Mouse (Mus musculus): ENCODE data around the gene Spen. TPM values are rescaled to one million over a fixed set of nuclear protein-coding genes. Genes with fewer than 3 reads are reported as not detected.

The Spen gene
- polyA plus RNA-seq (2014; fragmentation: Nextera tagmentation; extraction: Ambion mirVana): 9.1 and 10.4 TPM in 2 replicates

DNA sequence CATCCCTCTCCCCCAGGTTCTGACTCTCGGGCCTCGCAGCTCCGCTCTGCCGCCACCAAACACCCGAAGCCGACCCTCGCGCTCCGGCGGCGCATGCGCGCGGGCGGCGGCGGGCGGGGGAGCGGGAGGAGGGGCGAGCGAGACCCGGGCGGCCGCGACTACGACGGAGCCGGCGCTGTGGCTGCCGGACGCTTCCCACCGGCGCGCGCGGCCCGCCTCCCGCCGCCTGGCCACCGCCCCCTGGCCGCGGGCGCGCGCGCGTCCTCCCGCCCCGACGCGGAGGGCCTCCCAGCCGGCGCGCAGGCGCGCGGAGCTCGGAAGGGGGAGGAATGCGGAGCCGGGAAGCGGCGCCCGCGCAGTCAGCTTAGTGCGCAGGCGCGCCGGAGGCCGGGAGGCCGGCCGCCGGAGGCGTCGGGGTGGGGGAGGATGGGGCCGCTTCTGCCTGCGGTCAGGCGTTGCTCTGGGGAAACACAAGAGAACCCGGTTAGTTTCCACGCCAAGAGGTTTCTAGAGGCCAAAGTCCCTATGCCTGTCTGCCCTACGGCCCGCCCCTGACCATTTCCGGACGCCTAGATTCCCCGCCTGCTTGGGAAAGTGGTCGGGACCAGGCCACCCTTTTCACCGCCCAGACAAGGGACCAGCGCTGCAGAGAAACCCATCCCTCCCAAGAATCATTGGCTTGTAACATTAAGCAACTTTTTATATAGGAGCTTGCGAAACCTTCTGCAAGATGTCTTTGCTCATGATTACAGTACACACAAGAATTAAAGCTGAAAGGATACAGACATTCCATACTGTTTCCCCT is at the start of gene Spen:
TSS of gene Spen (minus strand) at position 190 of the 805 bp plus-strand sequence.
- Histone ChIP-seq H3K27me3 (replicated peaks; ENCODE audit: control insufficient read depth, insufficient read depth, low read length) (no peaks in the 10 kb centered on the region), H3K9ac (ENCODE audit: low read depth, low read length) (peak within 1 kb of the TSS; percentile 93), H3K36me3 (ENCODE audit: control insufficient read depth, insufficient read depth, low read length) (no peaks in the 10 kb centered on the region), H3K9me3 (ENCODE audit: control insufficient read depth, low read length) (no peaks in the 10 kb centered on the region), H3K4me2 (peak within 1 kb of the TSS; percentile 92), H3K4me1 (replicated peaks; ENCODE audit: control insufficient read depth, insufficient read depth, low read length) (peaks cover 27% of the 10 kb centered on the region), H3K27ac (ENCODE audit: low read depth, low read length) (peak within 1 kb of the TSS; percentile 96), H3K4me3 (ENCODE audit: low read depth, low read length) (peak within 1 kb of the TSS; percentile 97)
- DNase-seq (ENCODE audit: low spot score) (peak; percentile 91), ATAC-seq (replicated peaks; ENCODE audit: low FRiP score) (peak; percentile 85)
- WGBS: under 1% methylated on average over 82 of the region's 88 CpGs

DNA sequence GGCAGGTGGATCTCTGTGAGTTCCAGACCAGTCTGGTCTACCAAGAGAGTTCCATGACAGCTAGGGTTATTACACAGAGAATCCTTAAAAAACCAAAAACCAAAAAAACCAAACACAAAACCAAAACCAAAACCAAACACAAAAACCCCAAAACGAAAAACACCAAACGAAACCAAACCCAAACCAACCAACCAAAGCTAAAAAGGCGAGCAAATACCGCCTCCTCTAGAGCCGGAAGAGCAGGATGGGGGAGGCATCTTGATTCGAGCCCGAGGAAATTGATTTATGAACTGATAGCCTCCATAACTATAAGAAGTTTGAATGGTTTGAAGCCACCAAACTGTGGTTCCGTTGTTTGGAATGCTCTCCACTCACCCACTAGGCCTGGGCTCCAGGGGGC is 45.5 kb upstream of the Spen start:
- Histone ChIP-seq H3K4me3 (ENCODE audit: low read depth, low read length) (no peak overlapping the region), H3K9ac (ENCODE audit: low read depth, low read length) (no peak overlapping the region), H3K36me3 (ENCODE audit: control insufficient read depth, insufficient read depth, low read length) (peaks cover 3% of the 10 kb centered on the region; the same call in 1 of the 2 replicates), H3K4me1 (replicated peaks; ENCODE audit: control insufficient read depth, insufficient read depth, low read length) (no peaks in the 10 kb centered on the region), H3K4me2 (no peak overlapping the region), H3K27me3 (replicated peaks; ENCODE audit: control insufficient read depth, insufficient read depth, low read length) (no peaks in the 10 kb centered on the region), H3K9me3 (ENCODE audit: control insufficient read depth, low read length) (no peaks in the 10 kb centered on the region), H3K27ac (ENCODE audit: low read depth, low read length) (no peak overlapping the region)
- no peak for ATAC-seq (replicated peaks; ENCODE audit: low FRiP score)
- no peak for DNase-seq (ENCODE audit: low spot score)
- 86% methylated on average over 8 of the region's 8 CpGs for WGBS

DNA sequence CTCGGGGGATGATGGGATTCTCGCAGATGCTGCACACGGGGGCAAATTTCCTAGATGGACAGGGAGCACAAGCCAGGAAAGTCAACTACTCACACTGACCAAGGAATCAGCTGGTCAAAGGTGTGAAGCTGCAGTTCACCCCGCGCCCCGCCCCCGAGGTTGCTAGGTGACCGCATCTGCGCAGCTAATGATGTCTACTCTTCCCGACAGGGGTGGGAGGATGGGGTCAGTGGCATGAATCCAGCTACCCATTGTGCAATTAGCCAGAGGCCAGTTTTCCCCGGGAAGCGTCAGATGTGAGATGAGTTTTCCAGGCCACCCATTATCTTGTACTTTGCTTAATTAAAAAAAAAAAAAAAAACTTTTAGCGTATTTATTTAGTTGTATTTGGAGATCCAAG is 42.7 kb upstream of the Spen start:
- Histone ChIP-seq H3K9me3 (ENCODE audit: control insufficient read depth, low read length) (no peaks in the 10 kb centered on the region), H3K4me2 (no peak overlapping the region), H3K9ac (ENCODE audit: low read depth, low read length) (no peak overlapping the region), H3K4me1 (replicated peaks; ENCODE audit: control insufficient read depth, insufficient read depth, low read length) (no peaks in the 10 kb centered on the region), H3K27me3 (replicated peaks; ENCODE audit: control insufficient read depth, insufficient read depth, low read length) (no peaks in the 10 kb centered on the region), H3K27ac (ENCODE audit: low read depth, low read length) (no peak overlapping the region), H3K4me3 (ENCODE audit: low read depth, low read length) (no peak overlapping the region), H3K36me3 (ENCODE audit: control insufficient read depth, insufficient read depth, low read length) (peaks cover 3% of the 10 kb centered on the region; the same call in 1 of the 2 replicates)
- DNase-seq (ENCODE audit: low spot score) (no peak), ATAC-seq (replicated peaks; ENCODE audit: low FRiP score) (no peak)
- 88% methylated on average over 13 of the region's 13 CpGs for WGBS

DNA sequence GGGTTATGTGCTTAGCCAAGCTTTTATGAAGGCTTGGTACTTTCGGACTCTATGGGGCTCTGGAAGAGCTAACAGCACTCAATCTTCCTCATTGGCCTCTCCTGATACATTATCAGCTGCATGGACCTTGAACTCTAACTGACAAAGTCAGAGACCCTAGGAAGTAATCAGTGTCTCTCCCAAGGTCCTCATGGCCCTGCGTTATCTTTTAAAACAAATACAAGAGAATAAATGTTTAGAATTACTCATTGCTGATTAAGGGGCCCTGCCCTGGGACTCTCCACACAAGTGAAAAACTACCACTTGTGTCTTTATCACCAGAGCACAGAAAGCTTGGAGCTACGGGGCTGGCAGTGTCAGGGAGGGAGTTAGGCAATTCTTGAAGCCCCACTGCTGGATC is 40.4 kb upstream of the Spen start:
- Histone ChIP-seq H3K4me3 (ENCODE audit: low read depth, low read length) (no peak overlapping the region), H3K9ac (ENCODE audit: low read depth, low read length) (no peak overlapping the region), H3K4me1 (replicated peaks; ENCODE audit: control insufficient read depth, insufficient read depth, low read length) (no peaks in the 10 kb centered on the region), H3K27me3 (replicated peaks; ENCODE audit: control insufficient read depth, insufficient read depth, low read length) (no peaks in the 10 kb centered on the region), H3K4me2 (no peak overlapping the region), H3K36me3 (ENCODE audit: control insufficient read depth, insufficient read depth, low read length) (peaks cover 3% of the 10 kb centered on the region; the same call in 1 of the 2 replicates), H3K27ac (ENCODE audit: low read depth, low read length) (no peak overlapping the region), H3K9me3 (ENCODE audit: control insufficient read depth, low read length) (no peaks in the 10 kb centered on the region)
- ATAC-seq (replicated peaks; ENCODE audit: low FRiP score) (peak; percentile 59), DNase-seq (ENCODE audit: low spot score) (no peak)
- 19% methylated on average over 3 of the region's 3 CpGs for WGBS

DNA sequence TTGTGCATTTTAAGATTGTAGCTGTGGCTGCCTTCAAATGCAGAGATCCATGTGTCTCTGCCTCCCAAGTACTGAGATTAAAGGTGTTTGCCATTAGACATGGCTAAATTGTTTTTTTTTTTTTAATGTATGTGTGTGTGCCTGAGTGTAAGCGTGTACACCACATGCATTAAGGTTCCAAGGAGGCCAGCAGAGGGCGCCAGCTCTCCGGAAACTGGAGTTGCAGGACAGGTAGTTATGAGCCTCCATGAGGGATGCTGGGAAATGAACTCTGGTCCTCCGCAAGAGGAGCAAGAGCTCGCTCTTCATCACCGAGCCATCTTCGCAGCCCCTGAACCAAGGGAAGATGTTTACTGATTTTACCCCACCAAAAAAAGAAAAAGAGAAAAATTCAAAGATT is 38.5 kb upstream of the Spen start:
- Histone ChIP-seq H3K27ac (ENCODE audit: low read depth, low read length) (no peak overlapping the region), H3K27me3 (replicated peaks; ENCODE audit: control insufficient read depth, insufficient read depth, low read length) (no peaks in the 10 kb centered on the region), H3K4me3 (ENCODE audit: low read depth, low read length) (no peak overlapping the region), H3K9me3 (ENCODE audit: control insufficient read depth, low read length) (no peaks in the 10 kb centered on the region), H3K36me3 (ENCODE audit: control insufficient read depth, insufficient read depth, low read length) (peaks cover 3% of the 10 kb centered on the region; the same call in 1 of the 2 replicates), H3K4me1 (replicated peaks; ENCODE audit: control insufficient read depth, insufficient read depth, low read length) (no peaks in the 10 kb centered on the region), H3K4me2 (no peak overlapping the region), H3K9ac (ENCODE audit: low read depth, low read length) (no peak overlapping the region)
- no peak for ATAC-seq (replicated peaks; ENCODE audit: low FRiP score)
- WGBS: 86% methylated on average over 7 of the region's 7 CpGs
- DNase-seq (ENCODE audit: low spot score): no peak

DNA sequence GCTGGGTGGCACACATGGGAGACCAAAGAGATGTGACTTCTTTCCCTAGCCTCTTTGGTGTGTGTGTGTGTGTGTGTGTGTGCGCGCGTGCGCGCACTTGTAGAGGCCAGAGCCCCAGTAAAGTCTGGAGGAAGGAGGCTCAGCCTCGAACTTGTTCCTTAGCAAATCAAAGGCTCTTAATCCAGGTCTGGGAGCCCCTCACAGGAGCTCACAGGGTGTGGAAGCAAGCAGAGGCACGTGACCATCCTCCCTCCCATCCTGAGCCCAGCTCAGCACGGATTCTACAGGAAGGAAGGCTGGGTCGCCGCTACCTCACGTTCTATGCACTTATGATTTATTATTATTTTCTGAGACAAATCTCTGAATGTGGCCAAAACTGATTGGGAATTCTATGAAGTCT is 38.0 kb upstream of the Spen start:
- Histone ChIP-seq H3K9ac (ENCODE audit: low read depth, low read length) (no peak overlapping the region), H3K4me2 (no peak overlapping the region), H3K27me3 (replicated peaks; ENCODE audit: control insufficient read depth, insufficient read depth, low read length) (no peaks in the 10 kb centered on the region), H3K4me1 (replicated peaks; ENCODE audit: control insufficient read depth, insufficient read depth, low read length) (0 out of 2 replicates have a peak, but pooled peaks cover under 1% of the 10 kb centered on the region), H3K4me3 (ENCODE audit: low read depth, low read length) (no peak overlapping the region), H3K36me3 (ENCODE audit: control insufficient read depth, insufficient read depth, low read length) (peaks cover 3% of the 10 kb centered on the region; the same call in 1 of the 2 replicates), H3K27ac (ENCODE audit: low read depth, low read length) (no peak overlapping the region), H3K9me3 (ENCODE audit: control insufficient read depth, low read length) (no peaks in the 10 kb centered on the region)
- 84% methylated on average over 11 of the region's 11 CpGs for WGBS
- no peak for DNase-seq (ENCODE audit: low spot score)
- no peak for ATAC-seq (replicated peaks; ENCODE audit: low FRiP score)

DNA sequence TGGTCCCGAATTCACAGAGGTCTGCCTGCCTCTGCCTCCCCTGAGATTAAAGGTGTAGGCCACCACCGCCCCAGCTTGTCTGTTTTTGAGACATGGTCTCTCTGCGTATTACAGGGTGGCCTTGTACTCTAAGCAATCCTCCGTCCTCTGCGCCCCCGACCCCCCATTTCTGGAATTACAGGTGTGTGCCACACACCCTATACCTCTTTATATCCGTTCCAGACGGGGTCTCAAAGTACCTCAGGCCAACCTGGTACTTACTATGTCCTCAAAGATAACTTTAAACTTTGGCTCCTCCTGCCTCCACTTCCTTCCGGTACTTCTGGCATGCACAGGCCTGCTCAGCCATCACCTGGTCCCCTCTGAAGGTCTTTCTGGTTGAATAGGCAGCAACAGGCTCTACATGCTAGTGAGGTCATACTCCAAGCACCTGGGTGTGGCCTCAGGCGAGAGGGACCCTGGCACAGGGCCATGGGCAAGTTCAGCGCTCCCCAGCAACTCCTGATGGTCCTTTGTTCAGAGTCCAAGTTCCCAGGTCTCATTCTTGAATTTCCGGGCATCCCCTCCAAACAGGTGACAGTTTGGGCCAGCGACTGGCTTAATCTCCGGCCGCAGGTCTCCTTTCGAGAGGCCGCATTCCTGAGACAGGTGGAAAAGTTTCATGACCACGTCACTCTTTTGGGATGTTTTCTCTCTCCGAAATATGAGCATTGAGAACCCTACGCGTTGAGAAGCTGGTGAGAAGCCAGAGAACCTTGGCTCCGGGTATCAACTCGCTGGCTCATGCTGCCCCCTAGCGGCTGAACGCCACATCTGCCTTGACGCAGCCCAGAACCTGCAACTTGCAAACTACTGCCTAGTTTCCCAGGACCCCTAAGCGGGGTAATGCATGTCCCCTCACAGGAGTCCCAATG is 36.6 kb upstream of the Spen start:
- Histone ChIP-seq H3K9ac (ENCODE audit: low read depth, low read length) (no peak overlapping the region), H3K27ac (ENCODE audit: low read depth, low read length) (no peak overlapping the region), H3K4me1 (replicated peaks; ENCODE audit: control insufficient read depth, insufficient read depth, low read length) (0 out of 2 replicates have a peak, but pooled peaks cover 2% of the 10 kb centered on the region), H3K4me2 (no peak overlapping the region), H3K4me3 (ENCODE audit: low read depth, low read length) (no peak overlapping the region), H3K36me3 (ENCODE audit: control insufficient read depth, insufficient read depth, low read length) (0 out of 2 replicates have a peak, but pooled peaks cover under 1% of the 10 kb centered on the region), H3K9me3 (ENCODE audit: control insufficient read depth, low read length) (no peaks in the 10 kb centered on the region), H3K27me3 (replicated peaks; ENCODE audit: control insufficient read depth, insufficient read depth, low read length) (no peaks in the 10 kb centered on the region)
- 41% methylated on average over 27 of the region's 27 CpGs for WGBS
- DNase-seq (ENCODE audit: low spot score) (peak; percentile 76), ATAC-seq (replicated peaks; ENCODE audit: low FRiP score) (no peak)

DNA sequence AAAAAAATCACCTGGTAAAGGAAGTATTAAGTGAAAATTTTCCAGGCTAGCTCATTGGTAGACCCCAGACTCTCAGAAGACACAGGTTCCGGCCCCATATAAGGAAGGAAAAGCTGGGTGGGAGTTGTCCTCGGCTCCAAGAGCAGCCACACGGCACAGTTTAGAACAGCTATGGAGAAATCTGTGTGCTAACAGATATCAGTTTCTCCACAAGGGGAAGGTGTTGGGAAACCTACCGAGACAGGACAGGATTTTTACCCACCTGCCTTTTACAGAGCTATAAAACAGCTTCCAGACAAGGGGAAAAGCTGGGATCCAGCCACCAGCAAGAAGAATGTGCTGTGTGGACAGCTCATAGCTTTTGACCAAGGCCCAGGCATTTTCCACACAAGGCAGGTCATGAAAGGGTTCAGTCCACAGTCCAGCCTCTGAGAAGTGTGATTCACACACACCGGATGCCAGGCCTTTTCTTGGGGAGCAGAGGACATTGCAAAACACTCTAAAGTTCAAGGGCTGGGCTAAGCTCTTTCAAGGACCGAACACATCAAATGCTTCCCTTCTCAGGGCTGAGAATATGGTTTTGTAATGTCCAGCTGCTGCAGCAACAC is 35.1 kb upstream of the Spen start:
- WGBS: 55% methylated on average over 6 of the region's 6 CpGs
- H3K4me3 ChIP-seq (ENCODE audit: low read depth, low read length): no peak overlapping the region
- ATAC-seq (replicated peaks; ENCODE audit: low FRiP score) (no peak), DNase-seq (ENCODE audit: low spot score) (no peak)
- H3K36me3 ChIP-seq (ENCODE audit: control insufficient read depth, insufficient read depth, low read length): no peaks in the 10 kb centered on the region
- no peak overlapping the region for H3K9ac ChIP-seq (ENCODE audit: low read depth, low read length)
- H3K4me2 ChIP-seq: no peak overlapping the region
- no peaks in the 10 kb centered on the region for H3K27me3 ChIP-seq (replicated peaks; ENCODE audit: control insufficient read depth, insufficient read depth, low read length)
- H3K4me1 ChIP-seq (replicated peaks; ENCODE audit: control insufficient read depth, insufficient read depth, low read length): 0 out of 2 replicates have a peak, but pooled peaks cover 2% of the 10 kb centered on the region
- no peaks in the 10 kb centered on the region for H3K9me3 ChIP-seq (ENCODE audit: control insufficient read depth, low read length)
- H3K27ac ChIP-seq (ENCODE audit: low read depth, low read length): no peak overlapping the region
